Mouse (Mus musculus) cortical plate, adult 2 months (tissue): ENCODE data around the gene Mfsd5.

Experiments
- CTCF ChIP-seq: fragments of 200-500 bp; IDR thresholded peaks from 2 replicates; pipeline ENCODE4 v1.5.1; 2011; ENCODE audit warnings: mild to moderate bottlenecking, control low read depth, low read length; ENCODE audit not compliant: insufficient read depth; ENCODE audit errors: extremely low read depth
- POLR2A ChIP-seq: fragments of 200-500 bp; IDR thresholded peaks from 2 replicates; pipeline ENCODE4 v1.6.1; 2011; ENCODE audit warnings: mild to moderate bottlenecking, low read length, control low read depth; ENCODE audit not compliant: insufficient read depth; ENCODE audit errors: extremely low read depth

GRCm38 (mm10) chr15:102249967-102250366, 29.3 kb upstream of the Mfsd5 start:
- TF ChIP-seq CTCF, result no peak
- no peak for TF ChIP-seq POLR2A
